Mouse (Mus musculus) frontal cortex, postnatal 10 days (tissue): ENCODE measurements at regions not wholly inside any gene's neighbourhood (a gene's known extent, or its start where the extent isn't known, plus 50 kb on each side); places are given as distances from the start of the nearest gene placed in this dataset.
"Not testable (repeated sequence)": the region's sequence is repeated elsewhere in the genome, so short reads cannot be mapped to it uniquely, and the experiment has no call there.

Experiments
- DNase-seq, 2 experiments: peaks; one replicate each; pipeline ENCODE4 v3.0.0; 2022; ENCODE audit warnings: low spot score in 2 of 2, mixed read lengths in 1 of 2

GRCm38 (mm10) chr5:68252671-68253070 lies 221.0 kb downstream of the Grxcr1 start:
- DNase-seq, result peak; percentile 8 to 58

GRCm38 (mm10) chr5:68253476-68253875 lies 221.8 kb downstream of the Grxcr1 start:
- no peak for DNase-seq

GRCm38 (mm10) chr5:68254111-68254510 lies 222.5 kb downstream of the Grxcr1 start:
- DNase-seq, result no peak

- DNase-seq, result no peak
Measured at GRCm38 (mm10) chr5:68264206-68264605, 232.6 kb downstream of the Grxcr1 start.

- DNase-seq, result no peak
Measured at GRCm38 (mm10) chr5:68274271-68274670, 242.6 kb downstream of the Grxcr1 start.

GRCm38 (mm10) chr5:68275558-68276263 lies 244.1 kb downstream of the Grxcr1 start:
- DNase-seq, result no peak

GRCm38 (mm10) chr5:68295774-68296173 lies 264.1 kb downstream of the Grxcr1 start:
- DNase-seq, result not testable (repeated sequence)

- DNase-seq, result no peak
Measured at GRCm38 (mm10) chr5:68313187-68313586, 281.6 kb downstream of the Grxcr1 start.

- DNase-seq, result no peak
Measured at GRCm38 (mm10) chr5:68318979-68319378, 287.3 kb downstream of the Grxcr1 start.

GRCm38 (mm10) chr5:68326998-68327593 lies 295.5 kb downstream of the Grxcr1 start:
- DNase-seq, result no peak

- no peak for DNase-seq
Measured at GRCm38 (mm10) chr5:68329311-68329710, 297.7 kb downstream of the Grxcr1 start.

- DNase-seq, result no peak
Measured at GRCm38 (mm10) chr5:68329828-68330227, 298.2 kb downstream of the Grxcr1 start.

GRCm38 (mm10) chr5:68350921-68351320 lies 319.3 kb downstream of the Grxcr1 start:
- DNase-seq, result no peak

- no peak for DNase-seq
Measured at GRCm38 (mm10) chr5:68351793-68352192, 320.2 kb downstream of the Grxcr1 start.

GRCm38 (mm10) chr5:68353211-68353610 lies 321.6 kb downstream of the Grxcr1 start:
- no peak for DNase-seq

- DNase-seq, result not testable (repeated sequence)
Measured at GRCm38 (mm10) chr5:68353816-68354215, 322.2 kb downstream of the Grxcr1 start.

- no peak for DNase-seq
Measured at GRCm38 (mm10) chr5:68361581-68362211, 330.1 kb downstream of the Grxcr1 start.

GRCm38 (mm10) chr5:68373082-68373481 lies 341.4 kb downstream of the Grxcr1 start:
- no peak for DNase-seq
